Mouse (Mus musculus): ENCODE data around the gene Usp13. TPM values are rescaled to one million over a fixed set of nuclear protein-coding genes. Genes with fewer than 3 reads are reported as not detected.

The Usp13 gene
- polyA plus RNA-seq, 1 experiment = 0.10 TPM

GRCm38 (mm10) chr3:32890174-32890573 lies 72.8 kb downstream of the Usp13 start:
- Histone ChIP-seq H3K27ac (ENCODE audit: insufficient read depth, low read depth, low read length) (no peak overlapping the region), H3K4me1 (ENCODE audit: control insufficient read depth, insufficient read depth, insufficient read length, low read length) (no peaks in the 10 kb centered on the region), H3K4me3 (ENCODE audit: low read depth, low read length) (no peak overlapping the region), H3K36me3 (ENCODE audit: control insufficient read depth, insufficient read depth, low read length) (no peaks in the 10 kb centered on the region), H3K27me3 (ENCODE audit: control insufficient read depth, insufficient read depth, low read length) (no peaks in the 10 kb centered on the region)
- 90% methylated on average over 4 of the region's 4 CpGs for WGBS
- TF ChIP-seq POLR2A (IDR thresholded peaks at IDR 0.05; ENCODE audit: low read depth, low read length) (no peak), CTCF (IDR thresholded peaks at IDR 0.05; ENCODE audit: extremely low read depth, insufficient read length, insufficient replicate concordance, low read depth, low read length) (no peak)

GRCm38 (mm10) chr3:32903462-32903861 lies 86.1 kb downstream of the Usp13 start:
- Histone ChIP-seq H3K27ac (ENCODE audit: insufficient read depth, low read depth, low read length) (no peak overlapping the region), H3K27me3 (ENCODE audit: control insufficient read depth, insufficient read depth, low read length) (no peaks in the 10 kb centered on the region), H3K4me1 (ENCODE audit: control insufficient read depth, insufficient read depth, insufficient read length, low read length) (no peaks in the 10 kb centered on the region), H3K36me3 (ENCODE audit: control insufficient read depth, insufficient read depth, low read length) (no peaks in the 10 kb centered on the region), H3K4me3 (ENCODE audit: low read depth, low read length) (no peak overlapping the region)
- TF ChIP-seq CTCF (IDR thresholded peaks at IDR 0.05; ENCODE audit: extremely low read depth, insufficient read length, insufficient replicate concordance, low read depth, low read length) (no peak), POLR2A (IDR thresholded peaks at IDR 0.05; ENCODE audit: low read depth, low read length) (no peak)
- 49% methylated on average over 4 of the region's 4 CpGs for WGBS

GRCm38 (mm10) chr3:32904599-32904998 lies 87.3 kb downstream of the Usp13 start:
- Histone ChIP-seq H3K27me3 (ENCODE audit: control insufficient read depth, insufficient read depth, low read length) (no peaks in the 10 kb centered on the region), H3K36me3 (ENCODE audit: control insufficient read depth, insufficient read depth, low read length) (no peaks in the 10 kb centered on the region), H3K4me1 (ENCODE audit: control insufficient read depth, insufficient read depth, insufficient read length, low read length) (no peaks in the 10 kb centered on the region), H3K27ac (ENCODE audit: insufficient read depth, low read depth, low read length) (no peak overlapping the region), H3K4me3 (ENCODE audit: low read depth, low read length) (no peak overlapping the region)
- WGBS = 63% methylated on average over 1 of the region's 1 CpGs
- TF ChIP-seq POLR2A (IDR thresholded peaks at IDR 0.05; ENCODE audit: low read depth, low read length) (no peak), CTCF (IDR thresholded peaks at IDR 0.05; ENCODE audit: extremely low read depth, insufficient read length, insufficient replicate concordance, low read depth, low read length) (no peak)

GRCm38 (mm10) chr3:32905850-32906779 lies 88.8 kb downstream of the Usp13 start:
- H3K4me1 ChIP-seq (ENCODE audit: control insufficient read depth, insufficient read depth, insufficient read length, low read length) = no peaks in the 10 kb centered on the region
- 63% methylated on average over 8 of the region's 8 CpGs for WGBS
- no peak overlapping the region for H3K4me3 ChIP-seq (ENCODE audit: low read depth, low read length)

GRCm38 (mm10) chr3:32908400-32908799 lies 91.1 kb downstream of the Usp13 start:
- no peaks in the 10 kb centered on the region for H3K27me3 ChIP-seq (ENCODE audit: control insufficient read depth, insufficient read depth, low read length)
- no peak overlapping the region for H3K4me3 ChIP-seq (ENCODE audit: low read depth, low read length)
- H3K4me1 ChIP-seq (ENCODE audit: control insufficient read depth, insufficient read depth, insufficient read length, low read length) = no peaks in the 10 kb centered on the region
- TF ChIP-seq POLR2A (IDR thresholded peaks at IDR 0.05; ENCODE audit: low read depth, low read length) = no peak
- TF ChIP-seq CTCF (IDR thresholded peaks at IDR 0.05; ENCODE audit: extremely low read depth, insufficient read length, insufficient replicate concordance, low read depth, low read length) = no peak
- no peak overlapping the region for H3K27ac ChIP-seq (ENCODE audit: insufficient read depth, low read depth, low read length)
- no peaks in the 10 kb centered on the region for H3K36me3 ChIP-seq (ENCODE audit: control insufficient read depth, insufficient read depth, low read length)
- 69% methylated on average over 3 of the region's 3 CpGs for WGBS

More at GRCm38 (mm10) chr3:32905850-32906779, 88.8 kb downstream of the Usp13 start:
- no peaks in the 10 kb centered on the region for H3K36me3 ChIP-seq (ENCODE audit: control insufficient read depth, insufficient read depth, low read length)
- no peak for TF ChIP-seq CTCF (IDR thresholded peaks at IDR 0.05; ENCODE audit: extremely low read depth, insufficient read length, insufficient replicate concordance, low read depth, low read length)
- no peak overlapping the region for H3K27ac ChIP-seq (ENCODE audit: insufficient read depth, low read depth, low read length)
- H3K27me3 ChIP-seq (ENCODE audit: control insufficient read depth, insufficient read depth, low read length) = no peaks in the 10 kb centered on the region

GRCm38 (mm10) chr3:32910071-32910551 lies 92.8 kb downstream of the Usp13 start:
- Histone ChIP-seq H3K4me3 (ENCODE audit: low read depth, low read length) (no peak overlapping the region), H3K4me1 (ENCODE audit: control insufficient read depth, insufficient read depth, insufficient read length, low read length) (no peaks in the 10 kb centered on the region), H3K27ac (ENCODE audit: insufficient read depth, low read depth, low read length) (no peak overlapping the region), H3K27me3 (ENCODE audit: control insufficient read depth, insufficient read depth, low read length) (no peaks in the 10 kb centered on the region), H3K36me3 (ENCODE audit: control insufficient read depth, insufficient read depth, low read length) (no peaks in the 10 kb centered on the region)
- WGBS = 61% methylated on average over 7 of the region's 7 CpGs
- no peak for TF ChIP-seq CTCF (IDR thresholded peaks at IDR 0.05; ENCODE audit: extremely low read depth, insufficient read length, insufficient replicate concordance, low read depth, low read length)
- no peak for TF ChIP-seq POLR2A (IDR thresholded peaks at IDR 0.05; ENCODE audit: low read depth, low read length)

GRCm38 (mm10) chr3:32924168-32924567 lies 106.8 kb downstream of the Usp13 start:
- no peak overlapping the region for H3K27ac ChIP-seq (ENCODE audit: insufficient read depth, low read depth, low read length)
- WGBS = 74% methylated on average over 6 of the region's 6 CpGs

More at GRCm38 (mm10) chr3:32924168-32924567, 106.8 kb downstream of the Usp13 start:
- TF ChIP-seq CTCF (IDR thresholded peaks at IDR 0.05; ENCODE audit: extremely low read depth, insufficient read length, insufficient replicate concordance, low read depth, low read length) = no peak
- TF ChIP-seq POLR2A (IDR thresholded peaks at IDR 0.05; ENCODE audit: low read depth, low read length) = no peak
- no peaks in the 10 kb centered on the region for H3K27me3 ChIP-seq (ENCODE audit: control insufficient read depth, insufficient read depth, low read length)
- no peak overlapping the region for H3K4me3 ChIP-seq (ENCODE audit: low read depth, low read length)
- H3K36me3 ChIP-seq (ENCODE audit: control insufficient read depth, insufficient read depth, low read length) = no peaks in the 10 kb centered on the region
- no peaks in the 10 kb centered on the region for H3K4me1 ChIP-seq (ENCODE audit: control insufficient read depth, insufficient read depth, insufficient read length, low read length)

All from small intestine, adult 2 months (tissue).